Mouse (Mus musculus): ENCODE data around the gene Prdm11. TPM values are rescaled to one million over a fixed set of nuclear protein-coding genes. Genes with fewer than 3 reads are reported as not detected.

Gene Prdm11
- polyA plus RNA-seq, 1 experiment from 2014 or later, result 2.6 TPM

DNA sequence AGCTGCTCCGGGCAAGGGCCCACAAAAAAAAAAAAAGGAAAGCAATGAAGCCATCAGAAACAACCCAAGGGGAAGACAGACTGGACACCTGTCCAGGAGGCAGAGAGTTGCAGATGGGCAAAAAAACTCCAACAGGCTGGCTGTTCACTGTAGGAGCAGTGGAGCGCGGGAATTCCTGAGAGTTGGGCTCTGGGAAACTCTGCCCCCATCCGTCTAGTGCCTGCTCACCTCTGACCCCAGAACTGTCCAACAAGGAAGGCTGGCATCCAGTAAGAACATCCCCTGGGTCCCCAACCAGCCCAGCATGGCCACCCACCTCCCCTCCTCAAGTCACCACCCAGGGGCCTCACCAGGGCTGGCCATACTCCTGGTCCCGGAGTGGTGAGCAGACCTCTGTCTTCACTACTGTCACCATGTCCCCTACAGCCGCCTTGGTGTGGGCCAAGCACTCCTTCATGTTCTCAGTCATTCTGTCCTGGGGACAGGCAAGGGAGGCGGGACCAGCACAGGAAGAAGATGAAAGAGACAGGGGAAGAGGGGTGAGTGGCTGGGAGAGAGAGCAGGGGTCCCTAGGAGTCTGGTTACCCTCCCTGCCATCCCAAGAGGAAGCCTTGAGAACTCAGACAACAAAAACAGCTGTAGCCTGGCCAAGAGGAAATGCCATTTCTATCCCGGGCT, 32.4 kb downstream of the Prdm11 start:
- no peaks in the 10 kb centered on the region for H3K9me3 ChIP-seq (ENCODE audit: control insufficient read depth, low read length)
- H3K4me3 ChIP-seq (replicated peaks; ENCODE audit: low read depth, low read length), result no peak overlapping the region
- H3K4me1 ChIP-seq (ENCODE audit: control insufficient read depth, insufficient read depth, low read length), result peaks cover 16% of the 10 kb centered on the region
- H3K27me3 ChIP-seq (ENCODE audit: control insufficient read depth, insufficient read depth, low read length), result no peaks in the 10 kb centered on the region
- peaks cover 10% of the 10 kb centered on the region; the same call in 1 of the 2 replicates for H3K36me3 ChIP-seq (ENCODE audit: control insufficient read depth, insufficient read depth, low read length)
- no peak overlapping the region; the same call in 1 of the 2 replicates for H3K27ac ChIP-seq (replicated peaks; ENCODE audit: low read depth, low read length)
- H3K9ac ChIP-seq (replicated peaks; ENCODE audit: low read length), result no peak overlapping the region
- ATAC-seq (ENCODE audit: low FRiP score, low TSS enrichment) (no peak), DNase-seq (no peak)
- whole genome bisulfite sequencing, result 62% methylated on average over 8 of the region's 8 CpGs
- peak overlapping the region; percentile 95 for H3K4me2 ChIP-seq (ENCODE audit: low read length)

DNA sequence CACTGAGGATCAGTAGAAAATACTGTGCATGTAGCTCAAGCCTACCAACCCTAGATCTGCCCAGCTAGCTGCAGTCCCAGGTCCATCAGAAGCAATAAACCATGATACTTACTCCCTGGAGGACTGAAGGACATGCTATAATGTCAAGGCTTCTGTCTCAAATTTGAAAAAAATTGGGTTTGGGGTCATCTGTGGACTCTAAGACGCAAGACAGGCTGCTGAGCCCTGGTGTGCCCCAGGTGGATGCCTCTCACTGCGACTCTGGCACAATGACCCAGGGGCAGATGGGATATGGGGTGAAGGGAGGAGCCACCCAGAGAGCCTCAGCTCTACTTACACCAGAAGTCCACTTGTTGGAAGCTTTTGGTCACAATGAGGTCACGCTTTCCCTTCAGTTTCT, 33.0 kb downstream of the Prdm11 start:
- Histone ChIP-seq H3K9me3 (ENCODE audit: control insufficient read depth, low read length) (no peaks in the 10 kb centered on the region), H3K4me1 (ENCODE audit: control insufficient read depth, insufficient read depth, low read length) (peaks cover 14% of the 10 kb centered on the region), H3K4me3 (replicated peaks; ENCODE audit: low read depth, low read length) (no peak overlapping the region), H3K27me3 (ENCODE audit: control insufficient read depth, insufficient read depth, low read length) (no peaks in the 10 kb centered on the region), H3K36me3 (ENCODE audit: control insufficient read depth, insufficient read depth, low read length) (peaks cover 10% of the 10 kb centered on the region; the same call in 1 of the 2 replicates), H3K4me2 (ENCODE audit: low read length) (no peak overlapping the region), H3K9ac (replicated peaks; ENCODE audit: low read length) (no peak overlapping the region), H3K27ac (replicated peaks; ENCODE audit: low read depth, low read length) (no peak overlapping the region)
- ATAC-seq (ENCODE audit: low FRiP score, low TSS enrichment), result no peak
- 96% methylated on average over 3 of the region's 3 CpGs for WGBS
- no peak for DNase-seq

DNA sequence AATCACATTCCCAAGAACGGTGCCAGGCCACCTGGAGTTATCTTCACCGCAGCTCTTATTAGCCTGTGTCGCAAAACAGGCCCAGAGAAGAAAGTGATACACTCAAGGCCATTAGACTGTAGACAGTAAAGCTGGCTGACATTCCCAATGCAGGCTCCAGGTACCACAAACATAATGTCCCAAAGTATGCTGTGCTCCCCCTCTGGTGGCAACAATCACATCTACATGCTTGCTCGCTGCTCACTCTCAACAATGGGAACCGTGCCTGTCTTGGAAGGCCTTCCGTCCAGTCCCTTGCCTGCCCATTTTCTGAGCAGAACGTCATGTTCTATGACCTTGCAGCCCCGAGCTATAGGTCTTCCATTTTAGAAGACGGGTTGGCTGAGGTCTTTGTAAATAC, 34.0 kb downstream of the Prdm11 start:
- WGBS, result 93% methylated on average over 9 of the region's 9 CpGs
- no peak overlapping the region for H3K4me3 ChIP-seq (replicated peaks; ENCODE audit: low read depth, low read length)
- no peak overlapping the region for H3K4me2 ChIP-seq (ENCODE audit: low read length)
- peaks cover 10% of the 10 kb centered on the region; the same call in 1 of the 2 replicates for H3K36me3 ChIP-seq (ENCODE audit: control insufficient read depth, insufficient read depth, low read length)
- no peak overlapping the region for H3K9ac ChIP-seq (replicated peaks; ENCODE audit: low read length)
- DNase-seq, result no peak
- no peak overlapping the region for H3K27ac ChIP-seq (replicated peaks; ENCODE audit: low read depth, low read length)
- no peaks in the 10 kb centered on the region for H3K9me3 ChIP-seq (ENCODE audit: control insufficient read depth, low read length)
- no peak for ATAC-seq (ENCODE audit: low FRiP score, low TSS enrichment)
- peaks cover 14% of the 10 kb centered on the region for H3K4me1 ChIP-seq (ENCODE audit: control insufficient read depth, insufficient read depth, low read length)
- no peaks in the 10 kb centered on the region for H3K27me3 ChIP-seq (ENCODE audit: control insufficient read depth, insufficient read depth, low read length)

DNA sequence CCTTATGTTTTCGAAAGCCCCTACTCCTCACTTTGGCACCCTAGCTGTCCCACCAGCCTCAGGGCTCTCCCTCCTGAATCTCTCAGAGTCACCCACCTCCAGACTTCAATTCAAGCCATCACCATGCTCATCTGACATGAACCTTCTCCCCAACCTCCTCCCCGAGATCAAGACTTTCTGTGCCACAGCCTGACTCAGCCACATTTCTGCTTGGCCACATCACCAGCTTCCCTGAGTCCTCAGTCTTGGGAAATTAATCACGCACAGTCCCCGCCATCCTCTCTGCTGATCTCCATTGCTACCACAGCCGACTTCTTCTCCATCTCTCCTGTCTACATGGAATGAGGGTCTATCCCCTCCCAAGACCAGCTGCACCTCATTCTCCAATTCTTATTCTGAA, 34.5 kb downstream of the Prdm11 start:
- Histone ChIP-seq H3K9me3 (ENCODE audit: control insufficient read depth, low read length) (no peaks in the 10 kb centered on the region), H3K27ac (replicated peaks; ENCODE audit: low read depth, low read length) (no peak overlapping the region), H3K9ac (replicated peaks; ENCODE audit: low read length) (no peak overlapping the region), H3K4me3 (replicated peaks; ENCODE audit: low read depth, low read length) (no peak overlapping the region), H3K4me2 (ENCODE audit: low read length) (no peak overlapping the region), H3K4me1 (ENCODE audit: control insufficient read depth, insufficient read depth, low read length) (peaks cover 14% of the 10 kb centered on the region), H3K27me3 (ENCODE audit: control insufficient read depth, insufficient read depth, low read length) (no peaks in the 10 kb centered on the region), H3K36me3 (ENCODE audit: control insufficient read depth, insufficient read depth, low read length) (peaks cover 10% of the 10 kb centered on the region; the same call in 1 of the 2 replicates)
- 97% methylated on average over 5 of the region's 5 CpGs for WGBS
- DNase-seq (no peak), ATAC-seq (ENCODE audit: low FRiP score, low TSS enrichment) (no peak)

DNA sequence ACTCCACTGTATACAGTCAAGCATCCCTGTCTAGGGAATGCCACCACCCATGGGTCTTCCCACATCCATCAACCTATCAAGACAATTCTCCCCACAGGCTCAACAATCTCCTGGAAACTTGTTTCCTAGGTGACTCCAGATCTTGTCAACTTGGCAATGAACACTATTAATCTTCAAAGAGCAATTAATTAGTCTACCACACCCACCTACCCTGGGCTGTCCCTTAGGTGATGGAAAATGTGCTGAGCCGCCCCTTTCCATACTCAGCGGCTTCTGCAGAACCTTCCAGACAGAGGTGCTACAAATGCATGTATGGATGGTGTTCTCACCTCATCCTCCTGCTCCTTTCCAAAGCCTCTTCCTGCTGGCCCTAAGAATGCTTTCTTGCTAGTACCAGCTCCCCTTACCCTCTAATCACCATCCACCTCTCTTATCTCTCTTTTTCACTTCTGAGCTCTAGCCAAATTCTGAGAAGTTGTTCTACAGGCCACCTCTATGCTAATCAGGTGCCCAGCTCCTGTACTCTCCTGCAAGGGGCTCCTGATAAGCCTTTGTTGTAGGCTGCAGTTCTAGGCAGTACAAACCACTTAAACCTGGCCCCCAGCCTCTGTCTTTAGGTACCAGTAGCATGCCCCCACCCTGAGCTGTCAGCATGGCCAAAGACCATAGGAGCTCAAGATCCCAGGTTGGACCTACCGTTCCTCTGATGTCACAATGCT, 37.8 kb downstream of the Prdm11 start:
- ATAC-seq (ENCODE audit: low FRiP score, low TSS enrichment), result no peak
- no peak for DNase-seq
- 94% methylated on average over 3 of the region's 3 CpGs for WGBS
- Histone ChIP-seq H3K27ac (replicated peaks; ENCODE audit: low read depth, low read length) (no peak overlapping the region), H3K9ac (replicated peaks; ENCODE audit: low read length) (no peak overlapping the region), H3K4me1 (ENCODE audit: control insufficient read depth, insufficient read depth, low read length) (no peaks in the 10 kb centered on the region), H3K27me3 (ENCODE audit: control insufficient read depth, insufficient read depth, low read length) (no peaks in the 10 kb centered on the region), H3K4me3 (replicated peaks; ENCODE audit: low read depth, low read length) (no peak overlapping the region), H3K4me2 (ENCODE audit: low read length) (no peak overlapping the region), H3K36me3 (ENCODE audit: control insufficient read depth, insufficient read depth, low read length) (peaks cover 15% of the 10 kb centered on the region; the same call in 1 of the 2 replicates), H3K9me3 (ENCODE audit: control insufficient read depth, low read length) (no peaks in the 10 kb centered on the region)

DNA sequence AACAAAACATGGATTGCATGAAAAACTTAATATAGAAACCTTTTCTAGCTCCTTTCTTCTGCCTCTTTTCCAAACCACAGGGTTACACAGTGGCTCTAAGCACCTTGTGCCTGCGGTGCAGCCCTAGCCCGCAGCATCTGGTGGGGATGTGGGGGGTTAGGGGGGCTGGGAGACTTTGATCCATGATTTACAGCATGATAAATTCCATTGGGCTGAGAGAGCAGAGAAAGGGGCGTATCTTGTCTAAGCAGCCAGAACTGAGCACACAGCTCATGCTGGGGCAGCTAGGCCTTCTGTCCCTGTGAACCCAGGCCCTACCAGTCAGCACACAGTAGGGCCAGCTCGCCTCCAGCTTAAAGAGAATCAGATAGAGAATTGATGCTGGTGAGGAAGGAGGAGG, 40.9 kb downstream of the Prdm11 start:
- no peak for ATAC-seq (ENCODE audit: low FRiP score, low TSS enrichment)
- Histone ChIP-seq H3K27ac (replicated peaks; ENCODE audit: low read depth, low read length) (no peak overlapping the region), H3K4me1 (ENCODE audit: control insufficient read depth, insufficient read depth, low read length) (no peaks in the 10 kb centered on the region), H3K4me3 (replicated peaks; ENCODE audit: low read depth, low read length) (no peak overlapping the region), H3K9me3 (ENCODE audit: control insufficient read depth, low read length) (no peaks in the 10 kb centered on the region), H3K27me3 (ENCODE audit: control insufficient read depth, insufficient read depth, low read length) (no peaks in the 10 kb centered on the region), H3K9ac (replicated peaks; ENCODE audit: low read length) (no peak overlapping the region), H3K4me2 (ENCODE audit: low read length) (no peak overlapping the region), H3K36me3 (ENCODE audit: control insufficient read depth, insufficient read depth, low read length) (peaks cover 13% of the 10 kb centered on the region; the same call in 1 of the 2 replicates)
- 85% methylated on average over 4 of the region's 4 CpGs for WGBS
- no peak for DNase-seq

DNA sequence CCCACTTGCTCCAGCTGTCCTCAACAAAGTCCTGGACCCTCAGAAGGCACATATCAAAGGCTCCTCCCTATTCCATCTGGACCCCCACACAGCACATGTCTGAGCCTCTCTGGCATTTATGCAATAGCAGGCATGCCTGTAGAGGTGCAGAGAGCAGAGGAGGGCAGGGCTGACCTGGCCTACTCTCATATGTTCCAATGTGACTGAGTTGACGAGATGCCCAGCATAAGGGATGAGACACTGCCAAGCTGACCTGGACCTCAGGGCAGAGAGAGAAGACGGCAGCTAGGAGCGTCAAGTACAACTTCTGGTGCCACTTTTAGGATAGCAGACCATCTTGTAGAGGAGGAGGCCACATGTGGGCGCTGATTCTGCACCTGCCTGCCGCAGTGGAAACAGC, 54.0 kb downstream of the Prdm11 start:
- no peak for DNase-seq
- H3K9ac ChIP-seq (replicated peaks; ENCODE audit: low read length), result no peak overlapping the region
- no peak overlapping the region for H3K4me2 ChIP-seq (ENCODE audit: low read length)
- H3K9me3 ChIP-seq (ENCODE audit: control insufficient read depth, low read length), result no peaks in the 10 kb centered on the region
- peaks cover 7% of the 10 kb centered on the region; the same call in 1 of the 2 replicates for H3K4me1 ChIP-seq (ENCODE audit: control insufficient read depth, insufficient read depth, low read length)
- no peak for ATAC-seq (ENCODE audit: low FRiP score, low TSS enrichment)
- H3K4me3 ChIP-seq (replicated peaks; ENCODE audit: low read depth, low read length), result no peak overlapping the region
- no peak overlapping the region for H3K27ac ChIP-seq (replicated peaks; ENCODE audit: low read depth, low read length)
- WGBS, result 95% methylated on average over 5 of the region's 5 CpGs
- H3K36me3 ChIP-seq (ENCODE audit: control insufficient read depth, insufficient read depth, low read length), result peaks cover 16% of the 10 kb centered on the region
- H3K27me3 ChIP-seq (ENCODE audit: control insufficient read depth, insufficient read depth, low read length), result no peaks in the 10 kb centered on the region

DNA sequence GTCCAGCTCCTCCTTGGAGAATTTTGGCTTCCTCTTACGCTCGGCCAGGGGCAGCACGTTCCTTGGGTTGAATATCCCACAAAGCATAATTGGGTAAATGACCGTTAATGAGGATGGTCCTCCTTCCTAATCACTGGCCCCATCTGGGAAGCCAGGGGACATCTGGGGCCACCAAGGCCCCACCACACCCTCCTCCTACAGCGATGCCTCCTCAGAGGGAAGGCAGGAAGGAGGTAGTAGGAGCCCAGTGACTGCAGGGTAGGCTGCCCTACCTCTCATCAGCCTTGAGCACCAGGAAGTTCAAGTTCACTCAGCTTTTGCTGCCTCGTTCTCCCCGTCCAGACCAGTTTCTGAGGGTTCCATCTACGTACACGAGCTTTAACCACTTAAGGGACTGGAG, 56.4 kb downstream of the Prdm11 start:
- Histone ChIP-seq H3K4me1 (ENCODE audit: control insufficient read depth, insufficient read depth, low read length) (peaks cover 7% of the 10 kb centered on the region; the same call in 1 of the 2 replicates), H3K9ac (replicated peaks; ENCODE audit: low read length) (no peak overlapping the region), H3K36me3 (ENCODE audit: control insufficient read depth, insufficient read depth, low read length) (peaks cover 24% of the 10 kb centered on the region), H3K27me3 (ENCODE audit: control insufficient read depth, insufficient read depth, low read length) (no peaks in the 10 kb centered on the region), H3K9me3 (ENCODE audit: control insufficient read depth, low read length) (no peaks in the 10 kb centered on the region), H3K4me2 (ENCODE audit: low read length) (no peak overlapping the region), H3K27ac (replicated peaks; ENCODE audit: low read depth, low read length) (no peak overlapping the region), H3K4me3 (replicated peaks; ENCODE audit: low read depth, low read length) (no peak overlapping the region)
- ATAC-seq (ENCODE audit: low FRiP score, low TSS enrichment) (no peak), DNase-seq (no peak)
- WGBS, result 89% methylated on average over 9 of the region's 9 CpGs
